Mouse (Mus musculus): Measurements from ENCODE around the gene Olfr1301.

Olfr1301 gene

GRCm38 (mm10) chr2:111750706-111751105, at the start of gene Olfr1301:
TSS of gene Olfr1301 (plus strand) at chr2:111751006.
- DNase-seq = no peak

DNA sequence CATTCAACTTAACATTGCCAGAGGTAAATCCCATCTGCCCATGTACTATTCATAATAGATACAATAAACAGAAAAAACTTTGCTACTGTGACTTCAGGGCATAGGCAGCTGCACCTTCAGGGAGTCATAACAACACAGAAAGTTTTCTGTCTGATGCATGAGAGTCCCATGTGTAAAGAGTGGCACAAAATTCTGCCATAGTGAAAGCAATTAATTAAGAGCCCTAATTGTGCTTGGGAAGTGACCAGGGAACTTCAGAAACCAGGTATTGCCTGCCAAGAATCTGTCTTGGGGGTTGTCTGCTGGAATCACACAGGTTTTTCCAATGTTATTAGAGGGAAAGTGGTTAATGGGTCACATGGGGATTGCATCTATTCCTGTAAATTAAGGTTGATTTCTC, 24.1 kb upstream of the Olfr1301 start:
- DNase-seq = no peak

- DNase-seq = no peak
These were observed 26.3 kb downstream of the Olfr1301 start, which contains the start of gene Olfr1302 for GRCm38 (mm10) chr2:111777129-111777528. TSS of gene Olfr1302 (plus strand) at chr2:111777429.
